Mouse (Mus musculus) left cerebral cortex, adult 11 months (tissue): Measurements from ENCODE around the gene Sort1.

Source experiments
- DNase-seq: peaks from one replicate; pipeline ENCODE4 v3.0.0; 2022; ENCODE audit warnings: low spot score

The Sort1 gene

DNA sequence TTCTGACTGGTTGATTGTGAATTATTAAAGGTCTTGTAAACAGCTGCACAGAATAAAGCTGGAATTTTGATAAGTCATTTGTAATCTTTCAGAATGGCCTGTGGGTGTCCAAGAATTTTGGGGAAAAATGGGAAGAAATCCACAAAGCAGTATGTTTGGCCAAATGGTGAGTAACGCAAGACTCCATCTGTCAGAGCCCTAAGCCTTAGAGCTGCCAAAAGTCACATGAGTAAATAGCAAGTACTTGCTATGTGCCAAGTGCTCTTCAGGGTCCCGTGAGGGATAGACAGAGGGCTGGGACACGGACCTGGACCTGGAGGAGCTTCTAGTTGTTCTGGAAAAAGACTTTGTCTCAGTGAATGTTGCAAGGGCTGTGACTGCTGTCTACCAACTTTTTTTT lies 44.0 kb downstream of the Sort1 start:
- DNase-seq = no peak

DNA sequence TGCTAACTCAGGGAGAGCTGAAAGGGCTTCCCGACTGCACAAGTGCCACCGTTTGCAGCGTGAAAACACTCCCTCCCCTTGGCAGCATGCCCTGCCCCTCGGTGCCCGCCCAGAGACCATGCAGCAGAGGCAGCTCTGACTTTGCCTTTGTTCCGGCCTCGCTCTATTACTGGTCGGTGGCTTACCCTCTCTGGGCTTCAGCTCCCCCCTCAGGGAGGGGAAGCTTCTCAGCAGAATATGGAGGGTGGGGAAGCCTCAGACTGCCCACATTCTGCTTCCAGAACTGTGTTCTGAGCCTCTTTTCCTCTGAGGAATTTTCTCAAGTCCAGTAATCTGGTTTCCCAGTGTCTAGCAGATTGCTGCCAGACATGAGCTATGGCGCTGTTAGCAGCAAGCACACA lies 44.6 kb downstream of the Sort1 start:
- no peak for DNase-seq

DNA sequence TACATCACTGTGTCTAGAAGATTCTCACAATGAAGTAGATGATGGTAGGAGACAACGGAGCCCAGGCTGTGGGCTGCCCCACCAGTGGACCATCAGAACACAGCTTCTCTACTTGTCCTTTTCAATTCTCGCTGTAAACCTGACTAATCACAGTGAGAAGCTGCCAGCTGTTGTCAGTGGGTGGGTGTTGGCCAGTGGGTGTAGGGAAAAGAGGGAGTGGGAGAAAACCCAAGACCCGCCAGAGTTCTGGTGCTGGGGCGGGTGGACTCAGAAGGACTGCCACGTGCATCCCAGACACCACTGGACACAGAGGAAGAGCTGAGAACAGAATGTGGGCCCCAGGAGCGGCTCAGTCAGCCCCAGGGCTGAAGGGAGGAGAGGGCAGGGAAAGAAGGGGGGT lies 46.9 kb downstream of the Sort1 start:
- DNase-seq = no peak

GRCm38 (mm10) chr3:108336878-108337277 lies 53.0 kb downstream of the Sort1 start:
- no peak for DNase-seq

DNA sequence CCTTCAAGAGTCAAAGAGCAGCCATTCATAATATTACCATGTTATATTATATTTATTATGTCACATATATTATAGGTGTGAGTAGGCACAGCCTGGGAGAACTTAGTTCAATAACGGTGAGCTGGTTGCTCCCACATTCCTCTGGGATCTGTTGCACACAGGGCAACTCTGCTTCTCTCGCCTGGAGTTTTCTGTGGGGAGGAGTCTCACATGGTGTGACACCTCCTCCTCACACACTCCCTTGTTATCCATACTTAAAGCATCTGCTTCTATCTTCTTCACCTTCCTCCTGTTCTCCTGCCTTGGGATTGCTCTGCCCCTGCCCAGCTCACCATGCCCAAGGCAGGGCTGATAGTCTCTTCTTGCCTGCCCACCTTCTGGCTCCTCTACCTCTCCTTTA lies 57.2 kb downstream of the Sort1 start:
- DNase-seq = no peak

GRCm38 (mm10) chr3:108342185-108342584 lies 58.3 kb downstream of the Sort1 start:
- DNase-seq = no peak

DNA sequence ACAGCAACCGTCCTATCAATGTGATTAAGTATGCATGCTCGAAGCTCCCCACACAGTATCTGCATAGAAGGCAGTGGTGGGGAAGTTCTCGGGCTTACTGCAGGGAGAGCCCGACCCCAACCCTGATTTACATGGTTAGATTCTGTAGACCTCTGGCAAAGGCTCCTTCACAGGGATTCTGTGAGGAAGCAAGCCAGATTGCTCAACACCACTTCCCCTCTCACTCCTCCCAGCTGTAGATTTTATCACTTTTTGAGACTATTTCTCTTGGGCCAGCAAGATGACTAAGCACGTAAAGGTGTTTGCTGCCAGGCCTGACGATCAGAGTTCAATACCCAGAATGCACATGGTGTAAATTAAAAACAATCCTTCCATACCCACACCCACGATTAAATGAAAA lies 62.0 kb downstream of the Sort1 start:
- no peak for DNase-seq

GRCm38 (mm10) chr3:108348376-108348775 lies 64.5 kb downstream of the Sort1 start:
- no peak for DNase-seq

DNA sequence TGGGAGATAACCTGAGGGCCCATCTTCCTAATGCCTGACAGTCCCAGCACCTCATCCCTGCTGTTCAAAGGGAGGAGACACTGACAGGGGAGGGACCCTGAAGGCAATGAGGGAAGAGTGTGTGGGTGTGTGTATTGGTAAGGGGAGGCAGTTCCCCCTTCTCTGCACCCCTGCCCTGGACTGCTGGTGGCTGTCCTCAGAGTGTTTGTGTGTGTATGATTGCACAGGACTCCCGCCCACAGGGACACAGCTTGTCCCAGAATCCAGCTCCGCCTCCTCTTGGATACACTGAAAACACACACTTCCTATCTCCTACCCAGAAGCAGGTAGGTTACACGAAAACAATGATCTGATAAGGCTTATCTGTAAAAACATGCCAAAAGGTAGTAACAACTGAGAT lies 71.4 kb downstream of the Sort1 start:
- no peak for DNase-seq

DNA sequence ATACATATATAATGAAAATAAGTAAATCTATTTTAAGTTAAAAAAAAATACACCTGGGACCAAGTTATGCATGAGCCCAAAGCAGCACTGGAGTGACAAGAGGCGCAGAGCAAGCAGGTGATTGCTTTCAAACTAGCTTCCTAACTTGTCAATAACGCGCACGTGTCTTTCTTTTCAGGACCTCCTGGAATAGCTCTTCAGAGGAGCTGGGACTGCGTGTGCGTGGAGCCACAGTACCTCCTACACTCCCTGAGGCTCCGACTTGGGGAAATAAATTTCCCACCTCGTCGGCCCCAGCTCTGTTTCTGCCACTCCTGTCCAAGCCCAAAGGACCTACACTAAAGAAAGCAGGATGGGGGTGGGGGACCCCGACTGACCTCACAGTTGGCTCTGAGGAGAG lies 73.2 kb downstream of the Sort1 start:
- no peak for DNase-seq

DNA sequence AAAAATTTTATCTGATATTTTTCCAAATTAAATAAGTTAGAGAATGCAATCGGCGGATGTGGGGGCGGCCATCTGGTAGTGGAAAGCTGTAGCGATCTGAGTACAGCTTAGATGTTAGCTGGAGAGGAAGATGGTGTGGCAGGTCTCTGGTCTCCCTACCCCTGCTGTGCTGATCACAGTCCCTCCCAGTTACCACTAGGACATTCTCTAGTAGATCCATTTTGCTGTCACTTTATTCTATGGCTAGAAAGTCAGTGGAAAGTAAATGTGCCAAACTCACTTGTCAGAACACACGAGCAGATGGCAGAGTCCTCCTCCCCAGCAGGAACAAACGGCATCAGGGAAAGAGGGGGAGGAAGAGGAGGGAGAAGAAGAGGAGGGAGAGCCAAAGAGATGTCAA lies 74.6 kb downstream of the Sort1 start:
- DNase-seq = peak; percentile 55

GRCm38 (mm10) chr3:108360894-108361293 lies 77.0 kb downstream of the Sort1 start:
- DNase-seq = no peak

DNA sequence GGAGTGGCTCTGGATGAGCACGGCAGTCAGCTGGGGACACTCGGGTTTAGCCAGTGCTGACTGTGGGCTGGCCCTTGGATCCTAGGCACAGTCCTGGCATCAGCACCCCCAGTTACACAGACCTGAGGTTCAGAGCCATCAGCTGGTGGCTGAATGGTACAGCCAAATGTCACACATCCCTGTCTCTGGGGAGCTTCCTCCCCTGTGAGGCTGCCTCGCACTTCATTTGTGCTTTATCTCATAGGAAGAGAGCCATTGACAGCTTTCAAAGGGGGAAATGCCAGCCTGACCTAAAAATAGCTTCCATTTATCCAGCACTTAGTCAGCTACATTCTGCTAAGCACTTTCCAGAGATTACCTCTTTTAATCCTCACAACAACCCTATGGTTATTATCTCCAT lies 79.7 kb downstream of the Sort1 start:
- no peak for DNase-seq

- DNase-seq = no peak
Measured at GRCm38 (mm10) chr3:108364270-108364995, 80.6 kb downstream of the Sort1 start, which contains the start of gene Mybphl. TSS of gene Mybphl (plus strand) at chr3:108364911.

GRCm38 (mm10) chr3:108367173-108367572 lies 83.3 kb downstream of the Sort1 start:
- no peak for DNase-seq

DNA sequence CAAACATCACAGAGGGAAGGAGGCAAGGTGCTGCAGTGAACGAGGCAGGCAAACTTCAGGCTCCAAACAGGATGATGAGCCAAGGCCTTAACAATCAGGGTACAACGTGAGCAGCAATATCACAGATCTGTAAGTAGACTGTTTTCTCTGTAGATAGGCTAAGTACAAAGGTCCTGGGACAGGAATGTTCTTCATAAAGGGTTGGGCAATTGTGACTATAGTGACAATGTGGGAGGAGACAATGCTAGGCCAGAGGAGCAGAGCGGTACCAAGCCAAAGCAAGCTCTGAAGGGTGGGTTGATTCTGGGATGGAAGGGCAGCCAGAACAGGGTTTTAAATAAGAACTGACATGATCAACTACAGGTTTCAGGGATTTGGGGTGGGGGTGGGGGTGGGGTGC lies 83.9 kb downstream of the Sort1 start:
- no peak for DNase-seq

DNA sequence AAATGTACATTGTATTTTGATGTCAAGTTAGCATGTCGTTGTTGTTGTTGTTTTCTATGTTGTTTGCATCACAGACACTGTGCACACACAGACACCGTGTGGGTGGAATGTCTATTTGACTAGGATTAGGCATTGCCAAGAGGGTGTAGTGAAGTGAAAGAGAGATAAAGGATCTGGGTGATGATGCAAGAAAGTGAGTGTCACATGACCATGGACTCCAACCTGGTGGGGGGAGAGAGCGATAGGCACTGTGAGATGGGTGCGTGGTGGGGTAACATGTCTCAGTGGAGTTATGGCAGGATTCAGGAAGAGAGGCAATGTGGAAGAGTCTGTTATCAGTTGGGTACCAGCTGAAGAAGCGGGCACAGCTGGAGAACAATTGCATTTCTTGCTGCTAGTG lies 84.8 kb downstream of the Sort1 start:
- DNase-seq = no peak

DNA sequence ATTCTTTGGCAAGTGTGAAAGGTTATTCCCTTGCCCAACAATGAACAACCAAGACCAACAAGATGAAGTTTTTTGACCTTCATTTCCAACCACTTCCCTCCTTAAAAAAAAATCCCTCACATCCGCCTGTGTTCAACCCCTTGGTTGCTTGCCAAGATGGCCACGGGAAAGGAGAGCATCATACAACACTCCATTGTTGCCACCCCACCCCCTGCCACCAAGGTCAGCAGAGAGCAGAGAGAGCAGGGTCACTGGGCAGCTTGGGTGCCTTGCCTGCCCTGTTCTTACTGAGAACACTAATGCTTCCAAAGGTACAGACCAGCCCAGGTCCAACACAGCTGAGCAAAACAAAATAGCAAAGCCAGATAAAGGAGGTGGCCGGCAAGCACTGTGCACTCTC lies 88.4 kb downstream of the Sort1 start:
- no peak for DNase-seq

DNA sequence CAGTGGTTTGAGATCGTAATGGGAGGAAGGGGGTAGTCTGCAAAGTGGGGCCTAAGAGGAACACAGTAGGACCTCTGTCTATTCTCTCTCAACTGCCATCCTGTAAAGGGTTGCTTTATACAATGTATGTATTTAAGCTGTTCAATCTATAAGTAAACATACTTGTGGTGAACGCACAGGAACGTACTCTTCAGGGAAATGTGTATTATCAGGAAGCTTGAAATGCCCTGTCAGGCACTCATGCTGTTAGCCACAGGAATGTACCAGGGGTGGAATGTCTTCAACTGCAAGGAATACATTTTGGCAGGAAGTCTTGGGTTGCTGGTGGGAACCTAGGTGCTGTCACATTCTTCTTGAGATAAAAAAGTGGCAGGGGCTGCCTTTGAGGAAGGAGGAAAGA lies 88.8 kb downstream of the Sort1 start:
- no peak for DNase-seq

- DNase-seq = no peak
Measured at GRCm38 (mm10) chr3:108378875-108379663, 95.2 kb downstream of the Sort1 start.

DNA sequence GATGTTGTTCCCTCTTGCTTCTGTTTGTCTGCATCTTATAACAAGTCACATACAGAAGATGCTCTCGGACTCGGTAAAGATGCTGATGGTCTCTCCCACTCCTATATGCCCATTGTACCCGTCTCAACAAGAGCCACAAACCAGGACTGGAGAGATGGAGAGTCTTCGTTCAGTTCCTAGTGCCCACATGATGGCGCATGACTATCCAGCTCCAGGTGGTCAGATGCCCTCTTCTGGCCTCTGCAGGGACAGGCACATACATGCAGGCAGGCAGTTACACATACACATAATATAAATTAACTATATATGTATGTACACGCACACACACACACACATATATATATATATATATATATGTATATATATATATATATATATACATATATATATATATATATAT lies 96.8 kb downstream of the Sort1 start:
- DNase-seq = no peak

DNA sequence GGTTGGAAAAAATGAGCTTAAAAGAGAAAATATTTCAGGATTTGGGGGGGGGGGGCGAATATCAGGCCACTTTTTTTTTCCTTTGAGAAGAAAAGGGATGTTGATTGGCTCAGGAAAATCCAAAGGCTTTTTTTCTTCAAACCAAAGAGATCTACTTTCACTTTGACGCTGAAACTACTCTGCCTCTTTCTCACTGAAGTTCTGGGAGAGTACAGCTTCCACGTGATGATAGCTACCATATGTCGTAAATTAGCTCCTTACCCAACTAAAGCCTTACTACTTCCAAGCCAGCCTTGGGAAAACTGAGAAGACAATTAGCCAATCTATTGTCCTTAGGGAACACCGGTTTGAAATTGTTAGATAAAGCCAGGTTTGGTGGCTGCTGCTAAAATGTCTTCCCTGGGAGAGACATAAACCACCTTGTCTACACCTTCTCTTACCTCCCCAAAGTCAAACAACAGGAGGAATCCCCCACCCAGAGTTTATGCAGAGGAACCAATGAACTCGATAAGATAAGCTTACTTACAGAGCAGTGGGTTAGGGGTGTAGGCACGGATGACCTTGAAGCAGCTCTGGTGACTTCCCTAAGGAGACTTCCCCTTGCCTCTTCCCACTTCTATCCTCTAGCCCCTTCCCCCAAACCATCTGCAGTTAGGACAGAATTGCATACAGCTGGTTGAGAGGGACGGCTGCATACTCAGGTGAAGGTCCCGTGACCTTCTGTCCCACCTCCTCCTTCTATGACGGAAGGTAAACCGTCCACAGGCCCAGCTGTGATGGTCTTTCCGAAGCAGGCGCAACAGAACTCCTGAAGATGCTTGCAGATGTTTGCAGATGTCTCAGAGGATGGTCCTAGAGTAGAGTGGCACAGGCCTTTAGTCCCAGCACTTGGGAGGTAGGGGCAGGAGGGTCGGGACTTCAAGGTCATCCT lies 98.3 kb downstream of the Sort1 start:
- DNase-seq = no peak
